Mouse (Mus musculus) liver, embryonic 12.5 days (tissue): ENCODE results near the gene Il1f5. TPM values are rescaled to one million over a fixed set of nuclear protein-coding genes. Genes with fewer than 3 reads are reported as not detected.

Experiments
- polyA plus RNA-seq: library from polyadenylated mRNA; unstranded; fragments of >200 nt; fragmentation: Nextera tagmentation; extraction: Ambion mirVana; gene quantifications from 2 replicates; pipeline ENCODE4 v1.2.1, GENCODE M21; 2016

Il1f5 gene
- polyA plus RNA-seq, 1 experiment from 2014 or later: not detected

Other genes starting within 250 kb of the Il1f5 start
- gene Hnmt, start 227.6 kb upstream of the Il1f5 start, polyA plus RNA-seq: 0.18 and 0.74 TPM in 2 replicates
- not detected in 2 replicates for gene Tbpl2, start 180.4 kb upstream of the Il1f5 start, polyA plus RNA-seq
- not detected in 2 replicates for gene Il1f8, start 123.8 kb upstream of the Il1f5 start, polyA plus RNA-seq
- gene Il1f9, start 90.5 kb upstream of the Il1f5 start, polyA plus RNA-seq: not detected in 2 replicates
- gene Il1f6, start 61.5 kb upstream of the Il1f5 start, polyA plus RNA-seq: not detected in 2 replicates
- not detected in 2 replicates for gene Il1f10, start 14.2 kb downstream of the Il1f5 start, polyA plus RNA-seq
- gene Il1rn, start 59.9 kb downstream of the Il1f5 start, polyA plus RNA-seq: 0.54 and 1.0 TPM in 2 replicates
- 13.1 and 13.2 TPM in 2 replicates for gene Psd4, start 90.6 kb downstream of the Il1f5 start, polyA plus RNA-seq
- gene Pax8, start 198.6 kb downstream of the Il1f5 start, polyA plus RNA-seq: not detected in 2 replicates